Comparison of ENCODE assay signal across 8 mouse cellular contexts in the genomic region with DNA sequence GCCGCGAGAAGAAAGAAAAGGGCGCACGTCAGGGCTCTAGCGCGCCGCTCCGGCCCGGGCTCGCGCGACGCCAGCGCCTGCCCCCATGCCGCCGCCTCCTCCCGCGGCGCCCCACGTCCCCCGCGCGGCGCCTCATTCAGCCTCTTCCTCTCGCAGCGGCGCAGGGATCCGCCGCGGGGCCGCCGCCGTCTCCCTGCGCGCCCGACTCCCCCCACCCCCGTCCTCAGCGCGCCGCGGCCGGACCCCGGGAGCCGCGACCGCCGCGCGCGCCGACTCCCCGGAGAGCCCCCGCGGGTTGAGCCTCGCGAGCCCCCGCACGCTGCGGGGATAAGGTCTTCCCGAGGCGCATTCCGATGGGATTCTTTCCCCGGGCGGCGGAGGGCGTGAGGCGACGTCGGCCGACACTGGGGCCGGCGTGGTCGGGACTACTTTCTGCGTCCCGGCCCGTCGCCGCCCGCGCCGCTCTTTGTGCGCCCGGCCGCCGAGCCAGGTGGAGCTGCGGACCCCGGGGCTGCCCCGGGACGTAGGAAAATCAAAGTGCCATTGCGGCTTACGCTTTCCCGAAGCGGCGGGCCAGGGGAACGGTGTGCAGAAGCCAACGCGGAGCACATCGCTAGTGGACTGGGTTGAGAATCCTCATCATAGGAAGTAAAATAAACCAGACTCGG. TPM values are rescaled to one million over a fixed set of nuclear protein-coding genes. Genes with fewer than 3 reads are reported as not detected.
DNase-seq lines count a peak whose midpoint lies in the region; ATAC-seq lines count a peak whose summit lies in the region.

A gene (minus strand): TSS at position 148 of the 668 bp plus-strand sequence.

- peaks cover 9% of the 10 kb centered on the region; the same call in 1 of the 2 replicates for H3K4me1 ChIP-seq in embryonic facial prominence, embryonic 12.5 days
- peaks cover 26% of the 10 kb centered on the region for H3K4me1 ChIP-seq in limb, embryonic 13.5 days
- peaks cover 18% of the 10 kb centered on the region for H3K4me1 ChIP-seq in midbrain, embryonic 15.5 days

- WGBS in embryonic facial prominence, embryonic 12.5 days, result under 1% methylated on average over 87 of the region's 99 CpGs
- under 1% methylated on average over 76 of the region's 99 CpGs for WGBS in limb, embryonic 13.5 days
- under 1% methylated on average over 95 of the region's 99 CpGs for WGBS in midbrain, embryonic 15.5 days

- ATAC-seq in embryonic facial prominence, embryonic 12.5 days (ENCODE audit: insufficient number of reproducible peaks, insufficient read depth, low FRiP score, low TSS enrichment), result peak; percentile 89
- ATAC-seq in limb, embryonic 13.5 days (ENCODE audit: low FRiP score, low read depth), result peak; percentile 93
- peak; percentile 94 for ATAC-seq in midbrain, embryonic 15.5 days (replicated peaks)

- H3K9me3 ChIP-seq in embryonic facial prominence, embryonic 12.5 days, result 0 out of 2 replicates have a peak, but pooled peaks cover 6% of the 10 kb centered on the region
- no peaks in the 10 kb centered on the region for H3K9me3 ChIP-seq in limb, embryonic 13.5 days
- no peaks in the 10 kb centered on the region for H3K9me3 ChIP-seq in midbrain, embryonic 15.5 days

- H3K36me3 ChIP-seq in embryonic facial prominence, embryonic 12.5 days, result no peaks in the 10 kb centered on the region
- no peaks in the 10 kb centered on the region; the same call in 1 of the 2 replicates for H3K36me3 ChIP-seq in limb, embryonic 13.5 days
- no peaks in the 10 kb centered on the region for H3K36me3 ChIP-seq in midbrain, embryonic 15.5 days (replicated peaks)

- no peaks in the 10 kb centered on the region for H3K27me3 ChIP-seq in embryonic facial prominence, embryonic 12.5 days
- no peaks in the 10 kb centered on the region for H3K27me3 ChIP-seq in limb, embryonic 13.5 days
- no peaks in the 10 kb centered on the region for H3K27me3 ChIP-seq in midbrain, embryonic 15.5 days (replicated peaks)

- peak; percentile 77 for DNase-seq in 3T3-L1 (ENCODE audit: low read depth, low spot score)
- DNase-seq in adrenal gland, postnatal 25 days, result peak; percentile 85
- DNase-seq in heart, adult 8-10 months (ENCODE audit: low spot score), result peak; percentile 65
- peak; percentile 84 for DNase-seq in kidney, adult 9 months
- DNase-seq in spleen, adult 18-20 months, result peak; percentile 76 to 82

- H3K4me3 ChIP-seq in embryonic facial prominence, embryonic 12.5 days, result peak within 1 kb of the TSS; percentile 88
- H3K4me3 ChIP-seq in limb, embryonic 13.5 days, result peak within 1 kb of the TSS; percentile 96
- H3K4me3 ChIP-seq in midbrain, embryonic 15.5 days, result peak within 1 kb of the TSS; percentile 81

- H3K9ac ChIP-seq in embryonic facial prominence, embryonic 12.5 days, result peak within 1 kb of the TSS; percentile 98
- H3K9ac ChIP-seq in limb, embryonic 13.5 days, result peak within 1 kb of the TSS; percentile 99
- peak within 1 kb of the TSS; percentile 92 for H3K9ac ChIP-seq in midbrain, embryonic 15.5 days

- peak within 1 kb of the TSS; percentile 77 for H3K4me2 ChIP-seq in embryonic facial prominence, embryonic 12.5 days (replicated peaks)
- peak within 1 kb of the TSS; percentile 84 for H3K4me2 ChIP-seq in limb, embryonic 13.5 days (replicated peaks)
- peak within 1 kb of the TSS; percentile 81 for H3K4me2 ChIP-seq in midbrain, embryonic 15.5 days

- peak within 1 kb of the TSS; percentile 99 for H3K27ac ChIP-seq in embryonic facial prominence, embryonic 12.5 days
- H3K27ac ChIP-seq in limb, embryonic 13.5 days, result peak within 1 kb of the TSS; percentile 100
- H3K27ac ChIP-seq in midbrain, embryonic 15.5 days, result peak within 1 kb of the TSS; percentile 100

RNA-seq across cellular contexts. Expression of the gene that starts here (rescaled TPM):
- total RNA-seq in adrenal gland, postnatal 25 days (2021), result 94.4 and 112 TPM in 2 replicates
- polyA plus RNA-seq in embryonic facial prominence, embryonic 12.5 days (2016; fragmentation: Nextera tagmentation; extraction: Ambion mirVana), result 41.6 and 42.8 TPM in 2 replicates
- 10 to 100 TPM; 43.5 to 48.0 (median 46.9) TPM for total RNA-seq in heart, adult 8-10 months (2022)
- 37.5 and 37.9 TPM in 2 replicates for polyA plus RNA-seq in limb, embryonic 13.5 days (2015; fragmentation: Nextera tagmentation; extraction: Ambion mirVana)
- polyA plus RNA-seq in midbrain, embryonic 15.5 days (2015; fragmentation: Nextera tagmentation; extraction: Ambion mirVana), result 18.8 and 19.5 TPM in 2 replicates

Comparison
In these comparisons a context has a peak if more than half of its experiments do, and no peak if none do; other contexts are left out.
1. Peak in every context shown above with its lines: DNase-seq, ATAC-seq, H3K4me3 ChIP-seq and H3K27ac ChIP-seq.